Mouse (Mus musculus) forebrain, embryonic 11.5 days (tissue): ENCODE data around the gene Plcl2. TPM values are rescaled to one million over a fixed set of nuclear protein-coding genes. Genes with fewer than 3 reads are reported as not detected.
"Not testable (repeated sequence)": the region's sequence is repeated elsewhere in the genome, so short reads cannot be mapped to it uniquely, and the experiment has no call there.

Source experiments
- ATAC-seq: fragments of 200-750 bp; cut with Nextera tagmentation; replicated peaks from 2 replicates; pipeline ENCODE4 v1.8.0; 2017; ENCODE audit warnings: moderate TSS enrichment; ENCODE audit not compliant: low FRiP score
- DNase-seq: peaks from one replicate; pipeline ENCODE4 v3.0.0-alpha.2; 2017; ENCODE audit warnings: low spot score
- H3K27ac ChIP-seq: fragments of 300-500 bp; sonication (generic); 2 replicates; pipeline ENCODE4 v1.5.1; 2014; ENCODE audit warnings: low read depth, low read length
- H3K27me3 ChIP-seq: fragments of 300-500 bp; sonication (generic); 2 replicates; pipeline ENCODE4 v1.6.1; 2014; ENCODE audit warnings: mild to moderate bottlenecking, low read length, mixed read lengths; ENCODE audit not compliant: control insufficient read depth, insufficient read depth
- H3K36me3 ChIP-seq: fragments of 300-500 bp; sonication (generic); 2 replicates; pipeline ENCODE4 v1.6.1; 2014; ENCODE audit warnings: mild to moderate bottlenecking, low read length, moderate library complexity, mixed read lengths; ENCODE audit not compliant: control insufficient read depth, insufficient read depth
- H3K4me1 ChIP-seq: fragments of 300-500 bp; sonication (generic); replicated peaks from 2 replicates; pipeline ENCODE4 v1.6.1; 2014; ENCODE audit warnings: low read length, mixed read lengths; ENCODE audit not compliant: control insufficient read depth, insufficient read depth
- H3K4me2 ChIP-seq: fragments of 300-500 bp; sonication (generic); 2 replicates; pipeline ENCODE4 v1.6.1; 2014; ENCODE audit warnings: low read depth, mild to moderate bottlenecking, low read length, moderate library complexity, mixed read lengths; ENCODE audit not compliant: severe bottlenecking
- H3K4me3 ChIP-seq: fragments of 300-500 bp; sonication (generic); 2 replicates; pipeline ENCODE4 v1.5.1; 2014; ENCODE audit warnings: low read depth, low read length
- H3K9ac ChIP-seq: fragments of 300-500 bp; sonication (generic); 2 replicates; pipeline ENCODE4 v1.6.1; 2014; ENCODE audit warnings: low read length
- H3K9me3 ChIP-seq: fragments of 300-500 bp; sonication (generic); 2 replicates; pipeline ENCODE4 v1.6.1; 2016; ENCODE audit warnings: low read length, mixed read lengths; ENCODE audit not compliant: control insufficient read depth
- WGBS: fragments of 180-500 bp; shearing (Covaris S2); extraction: QIAGEN DNeasy Blood & Tissue Kit; methylation state at CpG from one replicate; pipeline ENCODE4 v1.1.7; 2014; 5-methylcytosine and 5-hydroxymethylcytosine counted together
- polyA plus RNA-seq: library from polyadenylated mRNA; unstranded; fragments of >200 nt; fragmentation: Nextera tagmentation; extraction: Ambion mirVana; gene quantifications from 2 replicates; pipeline ENCODE4 v1.2.1, GENCODE M21; 2014

Plcl2 gene
- polyA plus RNA-seq, 1 experiment from 2014 or later = 7.7 TPM

DNA sequence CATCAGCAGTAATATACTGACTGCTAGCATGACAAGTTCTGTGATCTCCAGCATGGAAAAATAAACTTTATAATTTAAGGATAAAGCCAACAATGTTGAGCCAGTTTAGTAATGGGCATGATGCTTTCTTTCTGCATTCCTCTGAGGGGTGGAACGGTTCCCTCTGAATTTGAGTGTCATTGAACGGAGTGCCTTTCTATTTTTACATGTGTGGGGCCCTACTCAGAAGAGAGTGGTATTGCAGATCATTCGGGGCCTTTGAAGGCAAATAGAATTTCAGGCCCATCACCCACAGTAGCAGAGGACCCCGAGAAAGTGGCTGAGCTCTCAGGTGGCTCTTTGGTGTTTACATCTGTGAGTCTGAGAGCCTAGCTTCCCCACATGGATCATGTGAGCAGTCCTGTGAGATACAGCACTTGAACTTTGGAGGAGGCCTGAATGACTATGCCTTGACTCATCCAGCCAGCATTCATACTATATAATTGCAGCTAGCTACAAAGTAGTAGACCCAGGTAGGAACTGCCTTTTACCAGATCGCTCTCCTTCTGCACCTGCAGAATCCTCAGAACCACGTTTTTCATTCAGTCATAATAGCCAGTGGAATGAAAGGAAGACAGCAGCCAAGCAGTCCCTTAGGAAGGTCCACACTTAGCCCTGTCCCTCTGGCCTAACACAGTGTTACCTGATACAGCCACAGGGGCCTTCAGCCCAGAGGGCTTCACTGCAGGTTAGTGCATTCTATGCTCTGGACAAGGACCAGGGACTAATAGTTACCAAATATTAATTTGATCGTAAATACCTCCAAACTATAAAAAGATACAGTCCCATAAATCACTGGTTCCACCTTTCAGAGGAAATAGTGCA, 125.0 kb downstream of the Plcl2 start:
- Histone ChIP-seq H3K9ac (no peak overlapping the region), H3K36me3 (no peaks in the 10 kb centered on the region), H3K27me3 (no peaks in the 10 kb centered on the region), H3K4me3 (no peak overlapping the region), H3K27ac (no peak overlapping the region), H3K9me3 (no peaks in the 10 kb centered on the region), H3K4me2 (no peak overlapping the region), H3K4me1 (no peaks in the 10 kb centered on the region)
- ATAC-seq = no peak
- DNase-seq = no peak
- WGBS = 79% methylated on average over 7 of the region's 7 CpGs

DNA sequence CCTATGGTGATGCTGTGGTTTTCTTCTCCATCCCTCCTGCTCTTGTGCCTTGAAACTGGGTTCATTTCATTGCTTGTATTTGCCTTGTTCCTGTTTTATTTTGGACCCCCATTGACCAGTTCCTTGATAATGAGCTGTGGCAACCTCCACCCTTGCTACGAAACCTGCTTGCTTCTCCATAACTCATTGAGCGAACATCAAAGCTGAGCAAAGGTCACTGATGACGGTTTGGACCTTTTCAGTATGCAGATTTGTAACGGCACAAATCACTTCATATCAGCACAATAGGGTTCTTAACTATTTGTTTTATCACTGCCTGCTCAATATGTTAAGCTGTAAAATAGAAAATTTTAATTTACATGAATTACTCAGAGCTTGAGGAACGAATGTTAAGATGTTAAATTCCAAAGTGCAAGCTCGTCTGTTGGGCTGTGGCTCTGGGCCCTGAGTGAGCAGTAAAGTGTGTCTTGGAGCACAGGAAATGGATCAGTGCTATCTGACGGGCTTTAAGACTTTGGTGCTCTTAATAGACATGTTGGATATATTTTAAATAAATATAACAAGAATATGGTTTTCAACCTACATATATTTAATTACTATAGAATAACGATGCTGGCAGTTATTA, 126.9 kb downstream of the Plcl2 start:
- Histone ChIP-seq H3K36me3 (no peaks in the 10 kb centered on the region), H3K27ac (no peak overlapping the region), H3K4me2 (no peak overlapping the region), H3K4me1 (no peaks in the 10 kb centered on the region), H3K9ac (no peak overlapping the region), H3K4me3 (no peak overlapping the region), H3K27me3 (no peaks in the 10 kb centered on the region), H3K9me3 (no peaks in the 10 kb centered on the region)
- no peak for DNase-seq
- ATAC-seq = no peak
- WGBS = 83% methylated on average over 8 of the region's 8 CpGs

DNA sequence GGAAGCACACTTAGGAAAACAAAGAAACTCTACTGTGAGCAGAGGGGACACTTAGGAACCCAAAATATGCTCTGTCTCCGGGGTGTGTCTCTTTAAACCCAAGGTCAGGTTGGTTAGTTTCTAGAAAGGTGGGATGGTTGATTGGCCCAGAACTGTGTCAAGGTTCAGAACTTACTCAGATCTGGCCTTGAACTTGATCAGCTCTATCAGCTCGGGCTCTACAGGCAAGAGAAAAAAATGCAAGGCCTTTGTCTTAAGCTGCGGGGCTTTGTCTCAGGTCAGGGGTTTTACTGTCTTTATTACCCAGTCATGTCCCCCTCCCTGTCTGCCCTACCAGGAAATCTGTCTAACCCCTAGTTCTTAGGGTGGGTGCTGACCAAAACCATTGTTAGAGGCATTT, 129.6 kb downstream of the Plcl2 start:
- Histone ChIP-seq H3K4me1 (no peaks in the 10 kb centered on the region; the same call in 1 of the 2 replicates), H3K4me2 (no peak overlapping the region), H3K27me3 (no peaks in the 10 kb centered on the region), H3K27ac (no peak overlapping the region), H3K9ac (no peak overlapping the region), H3K4me3 (no peak overlapping the region), H3K36me3 (no peaks in the 10 kb centered on the region), H3K9me3 (no peaks in the 10 kb centered on the region)
- ATAC-seq (no peak), DNase-seq (no peak)
- WGBS = 90% methylated on average over 3 of the region's 3 CpGs

DNA sequence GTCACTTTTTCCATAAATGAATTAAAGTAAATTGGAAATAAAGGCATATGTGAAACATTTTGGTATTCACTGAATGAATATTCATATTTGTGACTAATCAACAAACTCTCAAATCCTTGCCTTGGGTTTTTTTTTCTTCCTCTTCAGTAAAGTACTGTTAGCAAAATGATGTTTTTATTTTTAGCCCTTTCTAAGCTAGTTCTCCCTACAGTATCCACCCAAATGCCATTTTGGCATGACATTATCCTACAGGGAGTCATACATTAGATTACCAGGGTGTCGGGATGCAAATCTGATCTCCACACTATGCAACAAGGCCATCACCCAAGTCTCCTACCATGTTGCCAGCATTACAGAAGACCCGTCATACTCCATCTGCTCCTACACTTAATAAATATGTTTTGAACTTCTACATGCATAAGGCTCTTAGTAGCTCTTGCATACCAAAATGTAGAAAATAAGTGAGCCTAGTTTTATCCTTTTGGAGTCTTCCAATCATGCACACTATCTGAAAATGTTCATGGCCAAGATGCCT, 131.9 kb downstream of the Plcl2 start:
- Histone ChIP-seq H3K4me2 (no peak overlapping the region), H3K9me3 (no peaks in the 10 kb centered on the region), H3K4me3 (no peak overlapping the region), H3K36me3 (no peaks in the 10 kb centered on the region), H3K4me1 (no peaks in the 10 kb centered on the region; the same call in 1 of the 2 replicates), H3K27ac (no peak overlapping the region), H3K27me3 (no peaks in the 10 kb centered on the region), H3K9ac (no peak overlapping the region)
- 95% methylated on average over 2 of the region's 2 CpGs for WGBS
- ATAC-seq (no peak), DNase-seq (no peak)

DNA sequence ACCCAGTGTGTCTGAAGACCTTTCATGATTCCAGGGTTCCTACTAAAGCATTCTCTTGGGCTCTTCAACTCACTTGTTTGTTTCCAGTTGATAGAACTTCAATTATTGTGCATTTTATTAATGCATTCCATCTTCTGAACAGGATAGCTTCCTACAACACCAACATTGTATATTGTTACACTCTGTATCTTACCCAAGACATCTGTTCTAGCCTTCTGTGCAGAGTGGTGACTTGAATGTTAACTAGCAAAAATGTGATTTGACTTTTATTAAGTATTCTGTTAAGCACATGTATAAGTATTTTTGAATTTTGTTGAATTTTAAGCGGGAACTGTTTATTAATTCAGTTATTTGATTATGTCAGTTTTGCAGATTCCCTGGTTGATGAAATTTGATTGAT, 132.7 kb downstream of the Plcl2 start:
- Histone ChIP-seq H3K9ac (no peak overlapping the region), H3K27me3 (no peaks in the 10 kb centered on the region), H3K27ac (no peak overlapping the region), H3K4me1 (no peaks in the 10 kb centered on the region; the same call in 1 of the 2 replicates), H3K36me3 (no peaks in the 10 kb centered on the region), H3K9me3 (no peaks in the 10 kb centered on the region), H3K4me3 (no peak overlapping the region), H3K4me2 (no peak overlapping the region)
- WGBS = 92% methylated on average over 1 of the region's 1 CpGs
- DNase-seq = no peak
- no peak for ATAC-seq

DNA sequence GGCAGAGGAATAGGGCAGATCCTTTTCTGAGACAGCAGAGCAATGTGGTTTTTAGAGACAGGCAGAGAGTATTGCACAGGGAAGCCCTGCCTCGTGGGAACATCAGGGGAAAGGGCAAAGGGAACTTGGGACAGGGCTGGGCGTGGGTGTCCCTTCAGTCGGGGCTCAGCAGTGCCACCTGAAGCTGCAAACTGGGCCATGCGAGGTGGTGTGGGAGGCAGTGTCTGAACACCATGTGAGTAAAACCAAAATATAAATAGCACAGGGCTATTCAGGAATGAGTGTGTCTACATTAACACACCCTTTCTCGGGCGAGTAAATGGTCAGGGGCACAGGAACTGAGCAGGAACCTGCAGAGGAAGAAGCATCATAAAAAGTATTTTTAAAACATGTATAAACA, 134.2 kb downstream of the Plcl2 start:
- Histone ChIP-seq H3K27me3 (no peaks in the 10 kb centered on the region), H3K4me3 (no peak overlapping the region), H3K4me1 (no peaks in the 10 kb centered on the region; the same call in 1 of the 2 replicates), H3K9me3 (no peaks in the 10 kb centered on the region; the same call in 1 of the 2 replicates), H3K9ac (no peak overlapping the region), H3K36me3 (no peaks in the 10 kb centered on the region), H3K27ac (no peak overlapping the region; the same call in 1 of the 2 replicates), H3K4me2 (no peak overlapping the region)
- WGBS = 75% methylated on average over 6 of the region's 6 CpGs
- ATAC-seq (no peak), DNase-seq (no peak)

DNA sequence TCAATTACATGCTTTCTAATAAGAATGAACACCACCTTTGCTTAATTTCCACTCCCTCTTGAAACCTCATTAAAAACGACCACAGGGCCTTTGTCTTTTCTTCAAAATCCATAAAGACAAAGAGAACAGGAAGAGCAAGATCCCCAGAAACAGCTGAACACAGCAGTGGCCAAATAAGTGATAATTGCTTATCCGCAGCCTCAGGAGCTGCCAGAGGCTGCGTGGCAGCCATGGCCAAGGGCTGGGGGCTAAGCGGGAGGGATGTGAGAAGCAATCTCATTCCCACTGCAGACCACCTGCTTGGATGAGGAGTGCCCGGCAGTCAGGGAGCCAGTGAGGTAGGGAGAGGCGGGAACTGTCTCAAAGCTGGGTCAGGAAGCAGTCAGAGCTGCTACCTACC, 134.8 kb downstream of the Plcl2 start:
- peak; percentile 76 for ATAC-seq
- Histone ChIP-seq H3K27me3 (no peaks in the 10 kb centered on the region), H3K9ac (no peak overlapping the region), H3K4me1 (no peaks in the 10 kb centered on the region; the same call in 1 of the 2 replicates), H3K4me3 (no peak overlapping the region), H3K27ac (no peak overlapping the region; the same call in 1 of the 2 replicates), H3K36me3 (no peaks in the 10 kb centered on the region), H3K4me2 (no peak overlapping the region), H3K9me3 (no peaks in the 10 kb centered on the region; the same call in 1 of the 2 replicates)
- WGBS = 19% methylated on average over 6 of the region's 6 CpGs
- peak; percentile 65 for DNase-seq

DNA sequence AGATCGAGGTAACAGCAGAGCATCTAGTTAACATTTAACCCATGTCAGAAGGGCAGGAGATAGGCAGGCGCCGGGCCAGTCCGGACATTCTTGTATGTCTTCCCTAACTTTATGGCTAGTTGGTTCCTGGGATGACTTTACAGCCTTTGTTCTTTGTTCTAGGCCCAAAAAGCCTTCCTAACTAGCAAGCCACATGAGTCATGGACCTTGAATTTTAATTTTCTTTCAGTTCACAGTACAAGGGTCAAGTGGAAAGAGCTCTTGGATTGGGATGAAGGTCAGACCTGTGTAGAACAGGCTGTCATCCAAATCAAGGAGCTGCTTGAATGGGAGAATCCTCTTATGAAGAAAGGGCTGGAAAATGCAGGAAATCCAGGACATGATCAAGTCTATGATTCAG, 138.9 kb downstream of the Plcl2 start:
- H3K27ac ChIP-seq, H3K4me2 ChIP-seq, H3K9me3 ChIP-seq, DNase-seq, H3K9ac ChIP-seq, H3K27me3 ChIP-seq, H3K4me1 ChIP-seq, H3K4me3 ChIP-seq, H3K36me3 ChIP-seq, ATAC-seq: not testable (repeated sequence)
- WGBS = 96% methylated on average over 4 of the region's 4 CpGs
